Mouse (Mus musculus): ENCODE measurements at regions not wholly inside any gene's neighbourhood (a gene's known extent, or its start where the extent isn't known, plus 50 kb on each side); places are given as distances from the start of the nearest gene placed in this dataset.

DNA sequence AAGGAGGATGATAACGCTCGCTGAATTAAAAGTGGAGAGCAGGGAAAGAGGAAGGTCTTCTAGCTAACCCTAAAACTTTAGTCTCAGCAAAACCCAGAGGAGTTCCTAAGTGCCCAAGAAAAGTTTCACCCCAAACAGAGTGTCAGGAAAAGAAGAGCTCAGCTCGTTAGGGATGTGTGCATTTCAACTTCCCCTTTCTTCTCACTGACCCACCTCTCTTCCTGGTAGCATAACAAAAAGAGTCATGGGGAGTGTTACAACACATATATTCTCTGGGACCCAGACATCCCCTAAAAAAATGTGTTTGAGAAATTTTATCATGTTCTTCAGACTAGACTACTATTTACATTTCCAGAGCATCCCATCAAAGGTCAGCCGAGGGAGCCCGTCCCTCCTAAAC lies 432.6 kb downstream of the Mctp2 start:
- DNase-seq (ENCODE audit: low spot score in 2 of 2) = no peak

DNA sequence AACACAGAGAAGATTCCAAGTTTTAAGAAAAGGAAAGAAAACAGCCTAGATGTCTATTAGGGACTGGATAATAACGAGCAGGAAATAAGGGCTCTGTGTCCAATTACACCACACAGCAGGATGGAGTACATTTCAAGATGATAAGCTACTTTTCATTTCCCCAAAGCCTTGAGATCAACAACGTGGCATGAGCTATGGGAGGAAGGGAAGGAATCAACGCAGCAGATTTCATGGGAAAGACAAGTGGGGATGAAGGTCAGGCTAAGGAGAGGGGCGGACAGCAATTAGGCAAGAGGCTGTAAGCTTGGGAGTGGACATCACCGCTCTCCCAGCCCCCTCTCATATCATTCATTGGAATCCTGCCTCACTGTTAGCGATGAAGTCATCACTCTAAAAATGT lies 433.5 kb downstream of the Mctp2 start:
- DNase-seq (ENCODE audit: low spot score in 2 of 2) = no peak

DNA sequence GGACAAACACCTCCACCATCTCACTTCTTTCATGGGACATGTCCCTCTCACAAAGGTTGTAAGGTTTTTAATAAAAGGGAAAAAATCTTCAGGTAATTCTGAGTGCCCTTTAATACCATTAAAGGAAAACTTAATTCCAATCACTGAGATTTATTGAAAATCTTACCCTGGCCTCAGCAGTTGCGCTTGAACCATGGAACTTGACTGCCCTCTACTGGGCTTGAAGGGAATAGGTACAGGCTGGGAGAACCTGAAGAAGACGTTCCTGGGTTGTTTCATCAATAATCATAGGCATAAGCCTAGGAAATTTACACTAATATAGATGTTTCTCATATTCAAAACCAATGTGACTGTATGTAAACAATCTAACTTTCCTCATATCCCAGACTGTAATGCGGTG lies 439.3 kb downstream of the Mctp2 start:
- peak; percentile 70 to 74 for DNase-seq (ENCODE audit: low spot score in 2 of 2)

DNA sequence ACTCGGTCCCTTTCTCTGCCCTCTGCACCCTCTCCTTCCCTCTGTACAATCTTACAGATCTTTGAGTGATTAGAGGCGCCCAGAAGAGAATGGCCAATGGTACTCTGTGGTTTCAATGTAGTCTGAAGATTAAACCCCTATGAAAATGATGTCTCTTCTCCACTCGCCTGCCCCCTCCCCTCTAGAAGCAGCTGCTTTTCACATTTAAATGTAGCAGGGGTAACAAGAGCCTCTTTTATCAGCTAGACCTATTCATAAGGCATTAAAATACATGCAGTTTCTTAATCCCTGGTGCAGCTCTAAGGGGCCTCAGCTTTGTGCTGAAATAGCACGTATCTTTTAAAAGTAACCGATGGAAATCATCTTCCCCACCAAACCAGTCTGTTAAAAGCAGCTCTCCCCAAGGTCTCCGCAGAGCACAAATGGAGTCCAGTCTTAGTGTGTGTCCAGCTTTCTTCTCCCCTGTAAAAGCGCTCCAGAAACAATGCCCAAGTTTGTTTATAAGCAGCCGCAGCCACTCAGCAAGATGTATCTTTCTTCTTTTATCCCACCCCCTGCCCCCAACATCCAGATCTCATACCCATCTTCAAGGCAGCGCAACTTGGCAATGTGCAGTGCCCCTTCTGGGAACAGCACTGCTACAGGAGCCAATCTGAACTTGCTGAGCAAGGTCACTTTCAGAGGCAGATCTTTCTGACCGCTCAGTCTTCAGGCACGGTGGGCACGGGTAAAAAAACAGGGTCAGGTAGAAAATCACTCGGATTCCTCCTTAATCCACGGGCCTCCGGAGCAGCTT lies 440.8 kb downstream of the Mctp2 start:
- no peak for DNase-seq (ENCODE audit: low spot score in 2 of 2)

DNA sequence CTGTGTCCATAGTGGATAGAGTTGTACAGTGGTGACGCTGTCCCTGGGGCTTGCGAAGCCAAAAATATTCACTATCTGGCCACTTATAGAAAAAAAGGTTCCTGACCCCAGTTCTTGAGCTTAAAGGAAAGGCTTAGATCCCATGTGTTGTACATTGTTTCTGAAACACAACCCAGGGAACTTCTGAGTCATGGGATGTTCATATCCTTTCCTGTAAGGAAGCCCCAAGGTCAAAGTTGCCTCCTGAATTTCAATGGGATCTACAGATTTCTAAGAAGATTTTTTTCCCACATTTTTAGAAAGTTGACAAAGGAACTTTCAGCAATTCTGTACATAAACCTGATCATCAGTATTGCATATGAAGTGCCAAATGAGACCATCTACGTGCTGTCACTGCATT lies 453.5 kb downstream of the Mctp2 start:
- no peak for DNase-seq (ENCODE audit: low spot score in 2 of 2)

DNA sequence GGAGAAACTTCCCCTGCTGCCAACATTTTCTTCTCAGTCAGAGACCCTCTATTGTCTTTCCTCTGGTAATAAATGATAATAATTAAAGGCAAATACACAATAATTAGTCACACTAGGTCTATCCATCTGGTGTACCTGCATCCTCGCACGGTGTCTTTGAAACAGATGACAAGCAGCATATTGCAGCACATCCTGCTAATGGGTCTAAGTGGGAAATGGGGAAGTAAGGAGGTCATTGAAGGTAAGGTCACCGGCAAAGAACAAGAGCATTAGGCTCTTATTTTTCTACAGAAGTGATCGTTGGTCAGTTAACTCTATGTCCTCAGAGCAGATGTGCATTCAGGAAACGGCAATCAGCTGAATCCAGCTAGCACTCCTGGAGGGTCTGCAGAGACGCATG lies 457.2 kb downstream of the Mctp2 start:
- no peak for DNase-seq (ENCODE audit: low spot score in 2 of 2)

DNA sequence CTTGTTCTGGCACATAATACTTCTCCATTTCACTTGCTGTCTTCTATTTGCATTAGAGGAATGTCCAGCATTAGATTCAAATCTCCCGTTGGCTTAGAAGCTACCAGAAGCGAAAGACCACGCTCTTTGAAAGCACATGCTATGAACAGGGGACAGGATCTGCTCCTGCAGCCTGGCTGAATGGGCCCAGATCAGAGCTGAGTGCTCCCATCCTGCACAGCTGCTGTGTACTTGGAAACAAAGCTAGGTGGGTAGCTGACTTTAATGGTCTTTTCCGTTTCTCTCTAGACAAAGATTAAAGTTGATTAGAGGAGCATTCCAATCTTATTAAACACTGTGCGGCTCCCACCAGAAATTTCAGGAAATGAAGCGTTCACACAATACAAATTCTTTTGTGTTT lies 468.6 kb downstream of the Mctp2 start:
- no peak for DNase-seq (ENCODE audit: low spot score in 2 of 2)

DNA sequence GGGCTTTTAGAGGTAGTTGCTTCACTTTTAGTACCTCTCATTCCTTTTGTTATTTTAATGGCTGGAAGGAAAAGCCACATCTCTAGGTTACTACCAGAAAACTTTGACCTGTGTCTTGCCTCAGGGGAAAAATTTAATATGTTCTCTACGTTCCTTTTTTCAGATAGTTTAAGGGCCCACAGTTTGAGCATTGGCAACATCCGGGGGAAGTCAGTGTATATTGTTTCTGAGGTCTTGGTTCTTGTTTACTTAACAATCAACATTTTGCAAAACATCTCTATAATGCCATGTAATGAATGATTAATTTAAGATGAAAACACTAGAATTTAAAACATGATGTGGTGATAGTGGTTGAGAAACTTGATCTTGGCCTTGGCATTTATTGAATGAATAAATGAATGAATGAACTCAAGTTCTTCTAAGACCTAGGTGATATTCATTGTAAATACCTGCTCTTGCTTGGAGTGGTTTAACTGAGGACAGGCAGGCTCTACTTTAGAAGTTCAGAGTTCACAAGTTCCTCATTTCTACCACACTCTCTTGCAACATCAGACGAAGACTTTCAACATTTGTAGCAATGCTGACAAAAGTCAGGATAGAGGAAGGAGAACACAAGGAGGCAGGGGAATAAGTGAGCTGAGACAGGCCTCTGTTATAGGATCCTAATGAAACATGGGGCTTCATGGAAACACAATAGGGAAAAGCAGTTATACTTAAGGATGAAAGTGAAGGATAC lies 474.4 kb downstream of the Mctp2 start:
- no peak for DNase-seq (ENCODE audit: low spot score in 2 of 2)

DNA sequence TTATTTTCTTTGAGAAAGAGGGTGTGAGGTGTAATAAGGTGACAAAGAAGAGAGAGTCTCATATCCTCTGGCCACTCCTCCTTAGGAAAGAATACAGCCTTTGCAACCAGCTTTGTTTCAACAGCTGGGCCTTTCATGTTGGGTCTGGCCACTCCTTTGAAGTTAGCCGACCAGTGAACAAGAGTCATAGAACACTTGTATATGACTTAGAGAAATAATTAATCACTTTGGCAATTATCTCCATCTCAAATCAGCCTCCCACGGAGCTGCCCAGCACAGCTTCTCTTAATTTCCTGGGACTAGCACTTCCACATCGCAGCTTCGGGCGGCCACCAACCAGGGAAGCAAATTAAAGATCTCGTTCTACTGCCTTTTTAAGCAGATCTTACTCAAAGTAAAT lies 476.8 kb downstream of the Mctp2 start:
- no peak for DNase-seq (ENCODE audit: low spot score in 2 of 2)

DNA sequence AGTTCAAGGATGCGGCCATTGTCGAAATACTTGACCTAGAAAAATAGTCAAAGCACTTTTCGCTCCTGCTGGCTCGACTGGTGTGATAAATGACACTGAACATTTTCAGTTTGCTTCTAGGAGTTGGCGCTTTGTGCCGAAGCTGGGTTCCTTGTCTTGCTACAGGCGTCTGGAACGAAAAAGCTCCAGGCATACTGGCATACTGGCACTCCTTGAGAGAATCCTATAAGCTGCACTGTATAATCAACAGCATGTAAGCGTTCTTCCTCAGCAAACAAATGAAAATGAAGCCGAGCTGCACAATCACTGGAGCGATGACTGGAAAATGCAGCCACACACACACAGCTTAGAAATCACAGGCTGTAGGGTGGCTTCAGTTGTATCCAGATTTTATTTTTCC lies 464.9 kb upstream of the Gm10295 start:
- no peak for DNase-seq (ENCODE audit: low spot score in 2 of 2)

DNA sequence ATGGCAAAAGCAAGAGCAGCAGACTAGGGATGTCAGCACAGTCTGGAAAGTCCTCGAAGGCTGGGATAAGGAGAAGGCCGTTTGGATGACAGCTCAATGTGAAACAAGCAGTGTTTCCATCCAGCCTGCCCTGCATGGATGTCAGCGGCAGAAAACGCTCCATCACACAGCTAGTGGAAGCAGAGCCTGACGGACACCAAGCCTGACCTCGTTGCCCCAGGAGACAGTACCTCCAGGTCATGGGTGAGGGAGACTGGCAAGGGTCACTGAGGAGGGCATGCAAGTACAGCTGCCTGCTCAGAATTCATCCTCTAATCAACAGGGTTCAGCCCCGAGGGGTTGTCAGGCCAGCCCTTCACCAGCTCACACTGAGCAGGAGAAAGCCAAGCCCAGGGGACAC lies 442.9 kb upstream of the Gm10295 start:
- no peak for DNase-seq (ENCODE audit: low spot score in 2 of 2)

DNA sequence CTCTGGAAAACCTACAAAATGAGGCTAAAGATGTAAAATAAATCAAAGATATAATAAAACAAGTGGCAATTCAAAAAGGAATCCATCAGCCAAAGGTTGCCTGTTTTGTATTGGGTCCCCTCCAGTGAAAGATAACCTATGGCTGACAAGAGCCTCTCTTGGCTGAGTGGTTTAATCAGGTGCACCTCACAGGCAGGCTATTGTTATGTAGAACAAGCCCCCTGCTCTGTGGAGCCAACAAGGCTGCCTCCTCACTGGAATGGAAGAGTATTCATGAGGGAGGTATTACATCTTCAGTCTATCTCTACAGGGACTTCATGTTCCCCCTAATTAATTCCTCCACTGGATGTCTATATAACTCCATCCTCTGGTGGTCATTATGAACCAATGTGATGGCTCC lies 437.1 kb upstream of the Gm10295 start:
- DNase-seq (ENCODE audit: low spot score in 2 of 2) = no peak

DNA sequence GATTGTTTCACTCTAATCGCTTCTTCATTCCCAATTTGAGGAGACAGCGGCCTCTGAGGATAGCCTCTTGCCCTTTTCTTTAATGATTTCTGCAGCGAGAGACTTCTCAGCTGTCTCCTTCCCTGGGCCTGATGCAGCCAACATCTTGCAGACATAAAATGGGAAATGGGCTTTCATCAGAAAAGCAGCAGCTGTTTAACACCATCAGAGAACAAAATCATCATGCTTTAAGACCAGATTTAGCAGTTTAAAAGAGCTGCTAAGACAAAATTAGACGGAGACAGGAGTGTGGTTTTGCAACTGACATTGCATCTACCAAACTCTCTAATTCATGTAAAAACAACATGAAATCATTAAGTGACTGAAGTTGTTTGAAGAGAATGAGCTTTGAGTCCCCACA lies 431.2 kb upstream of the Gm10295 start:
- DNase-seq (ENCODE audit: low spot score in 2 of 2) = no peak

DNA sequence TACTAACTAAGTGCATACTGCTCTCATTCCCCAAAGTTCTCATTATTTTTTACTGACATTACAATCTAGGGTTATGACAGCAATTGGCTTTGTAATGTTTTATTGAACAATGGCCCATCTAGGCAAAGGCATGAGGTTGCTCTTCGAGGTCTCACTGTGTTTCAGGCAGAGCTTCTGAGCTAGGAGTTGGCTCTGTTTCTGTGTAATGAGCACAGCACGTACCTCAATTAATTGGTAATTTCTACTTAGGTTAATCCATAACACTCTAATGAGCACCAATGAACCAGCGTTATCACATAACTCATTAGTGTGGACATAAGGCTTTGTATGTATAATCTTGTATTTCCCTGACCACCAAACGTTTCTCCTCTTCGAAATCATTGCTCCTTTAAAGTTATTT lies 398.6 kb upstream of the Gm10295 start:
- DNase-seq (ENCODE audit: low spot score in 2 of 2) = no peak

DNA sequence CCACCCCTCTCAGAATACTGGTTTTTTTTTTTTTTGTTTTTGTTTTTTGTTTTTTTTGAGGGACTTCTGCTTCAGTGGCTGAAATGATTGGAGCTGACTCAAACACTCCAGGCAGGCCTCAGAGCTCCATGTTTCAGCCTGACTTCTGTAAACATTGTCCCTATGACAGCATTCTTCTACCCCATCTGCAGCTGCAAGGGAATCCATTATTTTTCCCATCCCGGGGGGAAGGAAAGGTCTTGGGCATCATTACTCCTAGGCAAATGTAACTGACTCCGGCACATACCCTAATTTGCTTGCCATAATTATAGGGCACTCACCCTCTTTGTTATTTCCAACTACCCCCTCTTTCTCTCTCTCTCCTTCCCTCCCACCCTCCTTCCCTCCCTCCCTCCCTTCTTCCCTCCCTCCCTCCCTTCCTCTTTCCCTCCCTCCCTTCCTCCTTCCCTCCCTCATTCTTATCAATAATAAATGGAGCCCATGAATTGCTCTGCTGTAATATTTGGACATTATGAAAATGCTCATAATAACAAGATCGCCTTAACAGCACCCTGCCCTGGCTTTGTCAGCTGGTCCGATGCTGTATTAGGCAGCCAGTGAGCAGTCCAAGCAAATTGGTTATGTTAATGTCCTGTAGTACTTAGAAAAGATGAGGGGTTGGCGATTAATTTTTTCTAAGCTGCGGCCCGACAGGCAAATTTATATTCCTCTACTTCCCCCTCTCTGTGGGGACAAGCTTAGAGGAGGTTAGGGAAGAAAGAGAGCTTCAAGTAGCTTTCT lies 395.0 kb upstream of the Gm10295 start:
- DNase-seq (ENCODE audit: low spot score in 2 of 2) = no peak

DNA sequence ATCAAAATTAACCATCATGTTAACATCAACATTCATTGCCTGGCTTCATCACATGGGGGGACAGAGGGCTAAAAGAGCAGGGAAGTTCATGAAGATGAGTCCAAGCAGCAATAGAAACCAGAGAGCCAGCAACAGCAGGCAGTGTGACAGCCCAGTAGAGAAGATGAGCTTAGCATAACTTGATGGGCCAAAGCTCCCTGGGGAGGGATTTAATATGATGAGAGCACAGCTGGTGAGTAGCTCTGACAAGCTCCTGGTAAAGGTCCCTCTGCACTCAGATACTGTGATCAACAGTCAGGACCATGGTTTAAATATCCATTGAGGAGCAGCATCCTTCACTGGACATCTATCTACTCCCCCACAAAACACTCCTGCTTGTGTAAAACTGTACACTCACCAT lies 377.2 kb upstream of the Gm10295 start:
- no peak for DNase-seq (ENCODE audit: low spot score in 2 of 2)

DNA sequence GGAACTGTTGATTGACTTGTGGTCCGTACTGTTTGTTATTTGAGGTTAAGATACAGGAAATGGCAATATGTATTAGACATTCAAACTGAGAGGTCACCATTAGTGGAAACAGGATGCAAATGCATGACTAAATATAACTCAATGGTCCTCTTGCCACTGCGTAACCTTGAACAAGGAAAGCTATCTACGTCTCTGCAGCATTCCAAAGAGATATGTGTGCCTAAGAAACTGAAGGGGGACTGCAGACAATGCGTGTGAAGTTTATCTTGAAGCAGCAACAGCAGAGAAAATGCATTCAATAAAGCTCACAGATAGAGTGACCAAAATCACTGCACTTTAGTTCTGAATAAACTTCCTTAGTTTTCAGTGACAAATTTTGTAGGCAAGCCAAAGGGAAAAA lies 356.9 kb upstream of the Gm10295 start:
- no peak for DNase-seq (ENCODE audit: low spot score in 2 of 2)

DNA sequence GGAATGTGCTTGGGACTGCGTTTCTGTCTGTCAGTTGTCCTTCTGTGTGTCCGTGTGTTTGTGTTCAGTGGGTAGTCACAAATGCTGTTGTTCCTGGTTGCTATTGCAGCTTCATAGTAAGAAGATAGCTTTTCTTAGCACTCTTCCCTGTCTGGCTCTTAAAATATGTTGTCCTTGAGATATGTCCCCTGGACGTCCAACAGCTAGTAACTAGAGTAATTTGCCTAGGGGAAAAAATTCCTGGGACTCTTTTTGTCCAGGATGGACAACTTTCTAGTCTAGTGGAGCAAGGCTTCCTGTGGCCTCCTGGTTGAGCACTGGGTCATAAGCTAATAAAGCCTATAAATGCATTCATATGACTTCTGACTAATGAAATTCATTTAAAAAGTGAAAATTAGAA lies 354.9 kb upstream of the Gm10295 start:
- no peak for DNase-seq (ENCODE audit: low spot score in 2 of 2)

DNA sequence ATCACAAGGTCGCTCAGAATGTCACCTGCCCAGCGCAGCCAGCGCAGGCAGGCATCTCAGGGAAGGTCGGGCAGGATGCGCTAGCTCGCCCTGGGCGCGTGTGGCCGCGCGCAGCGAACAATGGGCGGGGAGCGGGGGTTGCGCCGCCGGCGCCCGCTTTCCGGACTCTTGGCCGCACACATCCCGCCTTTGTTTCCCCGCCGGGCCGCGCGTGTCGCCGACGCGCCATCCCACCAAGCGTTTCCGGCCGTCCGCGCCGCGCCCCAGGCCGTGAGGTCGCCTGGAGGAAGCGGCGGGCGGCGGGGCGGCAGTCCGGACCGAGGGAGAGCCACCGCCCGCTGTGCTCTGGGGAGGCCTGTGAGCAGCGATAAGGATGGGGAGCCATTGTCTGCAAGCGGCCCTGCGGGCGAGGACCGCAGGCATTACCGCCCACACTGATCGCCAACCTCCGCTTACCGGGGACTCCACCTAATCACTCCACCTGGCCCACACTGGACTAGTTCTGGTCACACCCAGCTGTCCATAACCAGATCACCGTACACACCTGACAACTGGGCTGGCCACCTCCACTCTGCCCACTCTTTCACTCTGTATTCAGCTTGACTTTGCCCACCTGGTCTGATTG lies 354.3 kb upstream of the Gm10295 start:
- peak; percentile 28 to 49 for DNase-seq (ENCODE audit: low spot score in 2 of 2)

DNA sequence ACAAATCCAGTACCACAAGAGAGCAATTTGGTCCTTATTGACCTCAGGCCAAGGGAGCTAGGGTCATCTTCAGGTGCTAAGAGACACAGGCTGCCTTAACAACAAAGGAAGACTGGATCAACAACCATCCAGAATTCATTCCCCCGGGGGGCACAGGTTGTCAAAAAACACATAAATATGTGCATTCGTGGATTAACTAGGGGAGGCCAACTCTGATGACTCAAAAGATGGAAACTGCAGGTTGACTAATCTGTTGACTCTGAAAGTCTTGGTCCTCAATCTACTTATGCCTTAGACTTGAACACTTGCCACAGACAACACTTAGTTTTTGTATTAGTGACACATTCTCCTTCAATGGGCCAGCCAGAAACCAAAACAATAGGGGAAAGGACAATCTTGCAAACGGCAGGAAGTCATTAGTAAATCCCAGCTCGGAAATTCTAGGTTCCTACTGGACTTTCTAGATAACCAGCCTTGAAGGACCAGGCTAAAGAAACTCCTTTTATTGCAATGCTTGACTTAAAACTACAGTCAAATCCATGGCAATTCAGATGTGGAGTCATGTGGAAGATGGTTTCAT lies 353.5 kb upstream of the Gm10295 start:
- no peak for DNase-seq (ENCODE audit: low spot score in 2 of 2)

Data from layer of hippocampus, postnatal 10 days (tissue).